Mouse (Mus musculus) induced T-regulatory cell, adult 2 months (primary cell): ENCODE results near the gene Sntb2.
"Not testable (repeated sequence)": the region's sequence is repeated elsewhere in the genome, so short reads cannot be mapped to it uniquely, and the experiment has no call there.

ENCODE experiments used
- DNase-seq: peaks from one replicate; pipeline ENCODE4 v3.0.0-alpha.2; 2012; ENCODE audit warnings: low read depth

The Sntb2 gene

DNA sequence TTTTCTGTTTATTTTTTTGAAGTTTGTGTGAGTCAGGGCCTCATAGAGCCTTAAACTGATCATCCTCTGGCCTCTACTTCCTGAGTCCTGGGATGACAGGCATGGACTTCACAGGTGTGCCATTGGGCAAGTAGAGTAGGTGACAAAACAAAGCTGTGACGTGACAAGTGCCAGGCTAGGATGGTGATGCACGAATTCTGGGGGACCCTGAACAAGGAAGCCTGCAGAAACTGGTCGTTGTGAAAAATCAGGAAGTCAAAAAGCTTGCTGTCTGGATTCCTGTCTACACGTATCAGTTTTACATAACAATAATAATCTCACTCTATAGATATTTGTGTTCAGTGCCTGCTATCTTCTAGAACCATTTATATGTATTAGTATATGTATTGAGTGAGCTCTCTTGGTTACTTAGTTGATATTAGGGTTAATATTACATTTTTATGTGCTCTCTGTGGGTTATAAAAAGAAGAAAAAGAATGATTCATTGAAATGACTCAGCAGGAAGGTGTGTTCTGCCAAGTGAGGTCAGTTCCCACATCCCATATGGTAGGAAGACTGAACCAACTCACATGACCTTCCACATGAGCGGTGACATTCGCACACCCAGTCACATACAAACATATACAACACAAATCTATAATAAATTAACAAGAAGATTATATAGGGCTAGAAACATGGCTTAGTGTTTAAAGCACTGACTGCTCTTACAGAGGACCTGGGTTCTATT, 37.2 kb downstream of the Sntb2 start:
- DNase-seq, result peak; percentile 26

GRCm38 (mm10) chr8:106973526-106973925, 38.0 kb downstream of the Sntb2 start:
- peak; percentile 73 for DNase-seq

- DNase-seq, result peak; percentile 43
These were observed 39.2 kb downstream of the Sntb2 start for GRCm38 (mm10) chr8:106974754-106975153.

DNA sequence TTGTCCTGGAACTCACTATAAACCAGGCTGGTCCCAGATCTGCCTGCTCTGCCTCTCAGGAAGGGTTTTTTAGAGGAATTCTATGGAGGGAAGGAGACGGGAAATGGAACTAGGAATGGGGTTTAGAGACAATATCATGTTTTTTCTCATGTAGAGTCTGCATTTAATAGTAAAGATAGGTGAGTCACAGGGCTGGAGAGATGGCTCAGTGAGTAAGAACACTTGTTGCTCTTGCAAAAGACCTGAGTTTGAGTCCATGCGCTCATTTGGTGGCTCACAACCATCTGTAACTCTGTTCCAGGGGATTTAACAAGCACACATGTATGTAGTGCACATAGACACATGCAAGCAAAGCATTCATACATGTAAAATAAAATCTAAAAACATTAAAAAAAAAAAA, 40.2 kb downstream of the Sntb2 start:
- DNase-seq, result no peak

- DNase-seq, result no peak
These were observed 40.9 kb downstream of the Sntb2 start for GRCm38 (mm10) chr8:106976436-106976835.

DNA sequence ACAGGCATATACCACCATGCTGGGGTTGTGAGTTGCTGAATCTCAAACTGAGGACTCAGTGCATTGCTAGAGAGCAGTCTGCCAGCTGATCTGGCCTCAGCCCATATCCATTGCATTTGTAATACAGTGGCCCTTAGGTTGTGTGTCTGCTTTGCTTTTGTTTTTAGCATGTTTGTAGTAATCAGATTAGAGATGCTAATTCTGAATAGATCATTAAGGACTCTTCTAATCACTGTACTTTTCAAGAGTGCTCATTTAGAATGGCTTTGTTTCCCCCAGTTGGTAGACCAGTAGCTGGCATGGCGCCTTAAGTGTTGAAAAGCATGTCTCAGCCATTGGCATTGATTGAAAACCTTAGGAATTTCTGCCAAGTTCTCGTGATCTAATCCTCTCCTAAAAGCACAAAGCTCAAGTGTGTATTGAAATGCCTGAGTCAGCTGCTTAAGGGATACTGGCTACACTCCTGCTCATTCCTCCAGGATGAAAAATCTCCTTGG, 43.3 kb downstream of the Sntb2 start:
- DNase-seq, result no peak

DNA sequence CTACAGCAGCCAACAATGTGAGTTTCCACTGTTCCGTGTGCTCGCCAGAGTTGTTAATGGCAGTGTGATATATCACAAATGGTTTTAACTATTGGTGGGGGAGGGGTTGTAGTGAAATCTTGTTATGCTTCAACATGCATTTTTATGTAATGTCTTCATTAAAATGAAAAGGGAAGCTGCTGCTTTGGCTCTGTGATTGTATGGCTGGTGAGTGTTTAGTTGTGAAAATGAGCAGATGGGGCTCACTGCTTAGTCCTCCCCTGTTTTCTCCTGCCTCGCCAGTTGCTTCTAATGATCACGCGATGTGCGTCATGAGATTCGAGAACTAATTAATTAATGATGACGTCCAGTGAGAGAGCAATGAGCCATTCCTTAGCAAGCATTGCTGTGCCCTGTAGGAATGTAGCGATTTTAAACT, 49.9 kb downstream of the Sntb2 start:
- no peak for DNase-seq

- no peak for DNase-seq
These were observed 50.4 kb downstream of the Sntb2 start for GRCm38 (mm10) chr8:106985951-106986350.

DNA sequence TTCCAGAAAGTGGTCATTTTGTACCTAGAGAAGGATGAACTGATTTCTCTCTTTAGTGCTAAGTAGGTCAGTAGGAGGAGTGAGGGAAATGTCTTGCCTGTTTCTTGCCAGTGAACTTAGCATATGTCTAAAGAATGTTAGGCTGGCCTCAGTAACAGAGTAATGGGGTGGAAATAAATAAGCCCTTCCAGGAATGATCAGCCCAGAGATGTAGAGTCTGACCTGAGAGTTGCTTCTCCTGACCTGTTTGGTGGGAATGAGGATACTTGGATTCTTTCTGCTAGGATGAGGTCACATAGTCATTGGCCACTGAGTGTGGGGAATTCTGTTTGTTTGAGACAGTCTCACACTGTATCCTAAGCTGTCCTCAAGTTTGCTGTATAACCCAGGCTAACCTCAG, 52.0 kb downstream of the Sntb2 start:
- DNase-seq, result no peak

GRCm38 (mm10) chr8:106991393-106991792, 55.8 kb downstream of the Sntb2 start:
- no peak for DNase-seq

GRCm38 (mm10) chr8:106996339-106996738, 60.8 kb downstream of the Sntb2 start:
- peak; percentile 23 for DNase-seq

GRCm38 (mm10) chr8:106997416-106997815, 61.9 kb downstream of the Sntb2 start:
- DNase-seq, result no peak

DNA sequence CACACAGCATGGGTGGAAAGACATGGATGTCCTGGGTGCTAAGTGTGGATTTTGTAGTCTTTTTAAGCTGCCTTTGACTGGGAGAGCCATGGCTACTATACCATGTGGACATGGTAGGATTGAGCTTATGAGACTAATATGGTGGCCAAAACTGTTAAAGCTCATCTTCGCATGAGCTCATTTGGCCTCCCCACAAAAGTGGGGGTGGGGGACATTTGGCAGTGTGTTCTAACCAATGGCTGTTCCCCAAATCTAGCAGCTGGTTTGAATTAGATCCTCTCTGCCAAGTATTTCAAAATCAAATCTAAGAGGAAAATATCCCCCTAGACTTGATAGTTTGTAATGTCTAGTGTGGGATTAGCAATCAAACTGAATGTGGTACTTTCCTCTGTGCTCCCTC, 63.5 kb downstream of the Sntb2 start:
- DNase-seq, result no peak

- peak; percentile 93 for DNase-seq
These were observed 67.0 kb downstream of the Sntb2 start for GRCm38 (mm10) chr8:107002532-107002931.

GRCm38 (mm10) chr8:107007795-107008194, 72.2 kb downstream of the Sntb2 start:
- DNase-seq, result no peak

DNA sequence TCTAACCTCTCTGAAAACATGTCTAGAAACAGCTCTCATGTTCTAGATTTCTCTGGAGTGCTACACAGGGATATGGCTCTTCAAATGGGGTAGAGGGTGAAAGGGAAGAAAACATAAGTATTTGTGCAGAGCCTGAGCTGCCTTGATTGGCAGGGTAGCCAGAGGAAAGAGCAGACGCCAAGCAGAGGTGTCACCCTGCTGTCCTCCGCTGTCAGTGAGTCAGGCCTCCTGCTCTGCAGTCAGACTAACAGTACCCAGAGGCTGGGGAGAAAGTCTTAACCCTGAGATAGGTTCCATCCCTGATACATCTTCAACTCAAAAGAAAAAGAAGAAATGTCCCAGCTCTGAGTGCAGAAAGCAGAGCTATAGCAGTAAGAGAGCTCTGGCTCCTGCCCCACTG, 77.1 kb downstream of the Sntb2 start:
- DNase-seq, result no peak

GRCm38 (mm10) chr8:107014915-107015314, 79.4 kb downstream of the Sntb2 start:
- DNase-seq, result no peak

GRCm38 (mm10) chr8:107023479-107023878, 87.9 kb downstream of the Sntb2 start:
- no peak for DNase-seq

DNA sequence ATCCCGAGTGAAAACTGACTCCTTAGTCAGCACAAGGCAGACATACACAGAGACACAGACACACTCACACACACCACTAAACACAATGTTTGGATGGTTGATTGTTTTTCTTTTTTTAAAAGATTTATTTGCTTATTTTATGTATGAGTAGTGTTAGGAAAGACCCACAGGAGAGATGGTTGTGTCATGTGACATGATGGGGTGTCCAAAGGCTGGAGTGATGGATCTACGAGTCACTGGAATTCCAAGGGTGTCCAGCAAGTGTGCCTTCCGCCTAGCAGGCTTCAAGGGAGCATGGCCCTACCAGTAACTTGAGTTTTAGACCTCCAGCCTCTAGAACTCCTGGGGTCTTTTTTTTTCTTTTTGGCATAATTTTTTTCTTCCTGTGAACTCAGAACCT, 93.8 kb downstream of the Sntb2 start:
- DNase-seq, result no peak

DNA sequence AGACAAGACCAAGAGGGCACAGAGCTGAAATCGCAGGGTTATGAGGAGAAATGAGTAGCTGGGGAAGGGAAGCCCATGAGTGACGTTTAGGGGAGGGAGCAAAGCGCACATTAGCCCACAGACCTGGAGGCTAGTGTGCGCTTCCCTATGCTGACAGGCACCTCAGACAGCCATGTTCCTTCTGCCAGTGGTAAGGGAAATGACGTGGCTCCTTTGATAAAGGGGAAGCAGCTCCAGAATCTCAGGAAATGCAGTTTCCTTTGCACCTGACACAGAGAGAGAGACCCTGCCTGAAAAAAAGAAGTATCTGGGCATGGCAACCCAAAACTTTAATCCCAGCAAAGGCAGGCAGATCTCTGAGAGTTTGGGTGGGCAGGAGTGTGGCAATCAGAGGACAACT, 94.5 kb downstream of the Sntb2 start:
- peak; percentile 32 for DNase-seq

DNA sequence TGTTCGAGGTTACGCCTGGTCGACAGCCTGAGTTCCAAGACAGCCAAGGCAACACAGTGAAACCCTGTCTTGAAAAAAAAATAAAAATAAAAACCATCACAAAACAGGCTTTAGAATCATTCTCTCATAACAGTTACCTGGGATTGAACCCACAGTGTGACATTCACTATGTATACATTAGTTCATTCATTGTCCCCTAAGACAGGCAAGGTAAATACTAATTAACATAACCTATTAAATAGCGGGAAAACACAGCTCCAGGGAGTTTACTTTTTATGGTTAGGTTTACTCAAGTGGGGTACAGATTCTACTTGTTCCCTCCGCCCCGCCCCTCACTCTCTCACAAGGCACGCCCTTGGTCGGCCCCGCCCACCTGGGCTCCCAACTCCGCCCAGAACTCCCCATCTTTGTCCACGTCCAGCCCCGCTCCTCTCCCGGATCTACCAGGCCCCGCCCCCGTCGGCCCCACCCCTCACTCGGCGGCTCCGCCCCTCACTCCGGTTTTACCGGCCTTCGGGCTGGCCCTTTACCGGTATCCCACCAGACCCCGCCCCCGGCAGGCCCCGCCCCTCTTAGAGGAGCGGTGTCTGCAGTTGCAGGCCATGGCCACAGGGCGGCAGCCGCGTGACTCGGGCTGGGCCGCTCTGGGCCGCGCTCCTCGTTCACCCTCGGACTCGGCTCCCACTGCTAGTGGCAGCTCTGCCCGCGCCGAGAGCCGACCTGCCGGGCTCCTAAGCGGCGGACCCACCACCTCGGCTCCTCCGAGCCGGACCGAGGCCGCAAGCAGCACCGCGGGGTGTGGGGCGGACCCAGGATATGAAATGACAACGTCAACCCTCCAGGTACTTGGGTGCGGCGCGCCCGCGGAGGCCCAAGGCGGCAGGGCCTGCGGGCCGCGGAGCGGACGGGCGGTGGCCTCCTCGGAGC, 95.4 kb downstream of the Sntb2 start, which contains the start of gene Vps4a:
Gene Vps4a, plus strand, starts transcription at position 573 of the 927 bp plus-strand sequence.
- DNase-seq, result peak; percentile 96

GRCm38 (mm10) chr8:107031577-107032090, 96.1 kb downstream of the Sntb2 start:
- DNase-seq, result no peak

GRCm38 (mm10) chr8:107033609-107034008, 98.1 kb downstream of the Sntb2 start:
- not testable (repeated sequence) for DNase-seq
